ENCODE assay signal across 21 mouse cellular contexts in the genomic region with DNA sequence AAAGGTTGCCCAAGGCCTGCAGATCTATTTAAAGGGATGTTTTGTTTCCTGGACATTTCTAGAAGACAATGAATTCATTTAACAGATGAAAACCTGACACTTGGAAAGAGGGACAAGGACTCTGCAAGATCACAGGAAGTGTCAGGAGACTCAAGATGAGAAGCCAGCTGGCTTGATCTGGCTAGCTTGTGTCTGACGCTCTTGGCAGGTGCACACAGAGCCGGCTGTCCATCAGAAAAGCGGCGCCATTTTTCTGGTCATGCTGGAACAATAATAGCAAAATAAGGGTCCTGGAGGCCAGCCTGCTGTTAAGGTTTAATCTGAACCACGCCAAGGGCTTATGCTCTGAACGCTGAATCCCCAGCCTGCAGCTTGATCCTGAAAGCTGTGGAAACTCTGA.
DNase-seq lines count a peak whose midpoint lies in the region; ATAC-seq and TF ChIP-seq lines count a peak whose summit lies in the region.
"Had no signal": no experiment of that assay in that cellular context is flagged by ENCODE, and none has a peak within 500 bp of the region (broad histone marks: within the 10 kb centered on the region; RNA-seq: fewer than 3 reads in every experiment).

No protein-coding gene starts in this region.

- peak; percentile 10 for DNase-seq in gastrocnemius, postnatal 25 days
- no peak for DNase-seq in gastrocnemius, adult 2 months
- peak; percentile 72 for DNase-seq in midbrain, postnatal 0 days (ENCODE audit: low spot score)
- DNase-seq in midbrain, embryonic 11.5 days (ENCODE audit: low spot score, missing footprints), result no peak
- DNase-seq in cerebellum, postnatal 10 days, result peak; percentile 89 to 90
- no peak for DNase-seq in urinary bladder, postnatal 4 days (ENCODE audit: low spot score in 2 of 2)
- DNase-seq in spleen, adult 12 weeks (ENCODE audit: low spot score), result no peak
- DNase-seq: adrenal gland, postnatal 14 days; forebrain, postnatal 0 days; heart, adult 11 months; heart, postnatal 4 days; lung, adult 18-20 months; lung, postnatal 14 days had no signal

- H3K4me3 ChIP-seq in gastrocnemius, adult 2 months, result no peak overlapping the region
- no peak overlapping the region for H3K4me3 ChIP-seq in midbrain, postnatal 0 days (ENCODE audit: low read depth, low read length)
- H3K4me3 ChIP-seq in midbrain, embryonic 11.5 days (ENCODE audit: low read depth, low read length), result no peak overlapping the region
- H3K4me3 ChIP-seq: embryonic facial prominence, embryonic 12.5 days; megakaryocyte, embryonic 14.5 days; midbrain, embryonic 15.5 days had no signal

- no peaks in the 10 kb centered on the region; the same call in 1 of the 2 replicates for H3K4me1 ChIP-seq in midbrain, postnatal 0 days (ENCODE audit: insufficient read depth, low read length)
- H3K4me1 ChIP-seq in midbrain, embryonic 11.5 days (ENCODE audit: control insufficient read depth, insufficient read depth, low read length), result no peaks in the 10 kb centered on the region
- H3K4me1 ChIP-seq: megakaryocyte, embryonic 14.5 days; midbrain, embryonic 15.5 days had no signal

- no peak overlapping the region for H3K4me2 ChIP-seq in midbrain, postnatal 0 days (ENCODE audit: low read depth, low read length, poor library complexity, severe bottlenecking)
- no peak overlapping the region for H3K4me2 ChIP-seq in midbrain, embryonic 11.5 days
- H3K4me2 ChIP-seq: embryonic facial prominence, embryonic 12.5 days; liver, embryonic 11.5 days; midbrain, embryonic 15.5 days had no signal

- TF ChIP-seq CTCF in gastrocnemius, adult 2 months (IDR thresholded peaks at IDR 0.05), result no peak
- no peak for TF ChIP-seq CTCF in midbrain, postnatal 0 days (IDR thresholded peaks at IDR 0.05)

- WGBS in midbrain, postnatal 0 days, result 64% methylated on average over 6 of the region's 6 CpGs
- WGBS in midbrain, embryonic 11.5 days, result 89% methylated on average over 6 of the region's 6 CpGs

- no peak overlapping the region for H3K9ac ChIP-seq in midbrain, postnatal 0 days (replicated peaks; ENCODE audit: low read length, poor library complexity, severe bottlenecking)
- no peak overlapping the region for H3K9ac ChIP-seq in midbrain, embryonic 11.5 days (ENCODE audit: low read length)
- H3K9ac ChIP-seq: embryonic facial prominence, embryonic 12.5 days; forebrain, postnatal 0 days; midbrain, embryonic 15.5 days had no signal

- no peak overlapping the region for H3K27ac ChIP-seq in gastrocnemius, adult 2 months
- H3K27ac ChIP-seq in midbrain, postnatal 0 days (ENCODE audit: low read depth, low read length), result no peak overlapping the region
- H3K27ac ChIP-seq in midbrain, embryonic 11.5 days (ENCODE audit: low read depth, low read length), result no peak overlapping the region
- H3K27ac ChIP-seq: embryonic facial prominence, embryonic 12.5 days; midbrain, embryonic 15.5 days; stomach, postnatal 0 days had no signal

- H3K27me3 ChIP-seq in midbrain, postnatal 0 days (ENCODE audit: insufficient read depth, low read length), result no peaks in the 10 kb centered on the region
- H3K27me3 ChIP-seq in midbrain, embryonic 11.5 days (ENCODE audit: control insufficient read depth, insufficient read depth, low read length), result no peaks in the 10 kb centered on the region
- H3K27me3 ChIP-seq: embryonic facial prominence, embryonic 12.5 days; midbrain, embryonic 15.5 days had no signal

- H3K9me3 ChIP-seq in midbrain, postnatal 0 days (ENCODE audit: low read length), result no peaks in the 10 kb centered on the region
- no peaks in the 10 kb centered on the region for H3K9me3 ChIP-seq in midbrain, embryonic 11.5 days (ENCODE audit: control insufficient read depth, low read length)
- H3K9me3 ChIP-seq: embryonic facial prominence, embryonic 12.5 days; G1E; megakaryocyte, embryonic 14.5 days; midbrain, embryonic 15.5 days had no signal

- H3K36me3 ChIP-seq in midbrain, postnatal 0 days (ENCODE audit: insufficient read depth, low read length), result no peaks in the 10 kb centered on the region
- no peaks in the 10 kb centered on the region for H3K36me3 ChIP-seq in midbrain, embryonic 11.5 days (ENCODE audit: control insufficient read depth, insufficient read depth, low read length)
- H3K36me3 ChIP-seq: embryonic facial prominence, embryonic 12.5 days; G1E; midbrain, embryonic 15.5 days had no signal

- ATAC-seq in midbrain, postnatal 0 days (ENCODE audit: low FRiP score), result no peak
- ATAC-seq in midbrain, embryonic 11.5 days (ENCODE audit: low FRiP score), result no peak
- ATAC-seq: hindbrain, embryonic 16.5 days; intestine, postnatal 0 days; midbrain, embryonic 15.5 days had no signal

- intact Hi-C loops in gastrocnemius, adult 2 months (cut with DNase I), result no loop called here

Comparison
In these comparisons a context has a peak if more than half of its experiments do, and no peak if none do; other contexts are left out.
1. DNase-seq: peak in gastrocnemius, postnatal 25 days (single experiment), midbrain, postnatal 0 days (single experiment) and cerebellum, postnatal 10 days (2 of 2); none in gastrocnemius, adult 2 months (single experiment), midbrain, embryonic 11.5 days (single experiment), urinary bladder, postnatal 4 days (0 of 2) and spleen, adult 12 weeks (single experiment).